Mouse (Mus musculus) olfactory bulb, adult 2 months (tissue): Measurements from ENCODE around the gene Hivep3. TPM values are rescaled to one million over a fixed set of nuclear protein-coding genes. Genes with fewer than 3 reads are reported as not detected.

Experiments used
- H3K27ac ChIP-seq: fragments of 200-500 bp; 2 replicates; pipeline ENCODE4 v1.5.1; 2012; ENCODE audit warnings: low read depth, low read length; ENCODE audit not compliant: insufficient read depth
- H3K4me1 ChIP-seq: fragments of 200-500 bp; 2 replicates; pipeline ENCODE4 v1.6.1; 2012; ENCODE audit warnings: low read length; ENCODE audit not compliant: control insufficient read depth, insufficient read depth
- H3K4me3 ChIP-seq: fragments of 200-500 bp; 2 replicates; pipeline ENCODE4 v1.5.1; 2012; ENCODE audit warnings: mild to moderate bottlenecking, low read depth, low read length, moderate library complexity; ENCODE audit not compliant: insufficient read depth
- CTCF ChIP-seq: fragments of 200-500 bp; IDR thresholded peaks from 2 replicates; pipeline ENCODE4 v1.5.1; 2012; ENCODE audit warnings: low read depth, mild to moderate bottlenecking, low read length, moderate library complexity; ENCODE audit not compliant: insufficient read depth
- POLR2A ChIP-seq: fragments of 200-500 bp; IDR thresholded peaks from 2 replicates; pipeline ENCODE4 v1.6.1; 2012; ENCODE audit warnings: mild to moderate bottlenecking, low read depth, low read length, moderate library complexity; ENCODE audit not compliant: insufficient read depth
- WGBS: fragments of 180-500 bp; shearing (Covaris S2); methylation state at CpG from one replicate; pipeline ENCODE4 v1.1.7; 2018; 5-methylcytosine and 5-hydroxymethylcytosine counted together
- polyA plus RNA-seq: library from polyadenylated mRNA; stranded (reverse); fragments of >200 nt; gene quantifications from 2 replicates; pipeline ENCODE4 v1.2.4, GENCODE M21; 2012; ENCODE audit warnings: low replicate concordance; ENCODE audit not compliant: missing spikeins, insufficient read depth, insufficient read length

Gene Hivep3
- polyA plus RNA-seq, 1 experiment: 55.7 TPM

GRCm38 (mm10) chr4:119951081-119951480 is 217.5 kb downstream of the Hivep3 start:
- Histone ChIP-seq H3K4me3 (no peak overlapping the region), H3K4me1 (peaks cover 53% of the 10 kb centered on the region), H3K27ac (no peak overlapping the region)
- 77% methylated on average over 1 of the region's 1 CpGs for WGBS
- TF ChIP-seq POLR2A (no peak), CTCF (no peak)

DNA sequence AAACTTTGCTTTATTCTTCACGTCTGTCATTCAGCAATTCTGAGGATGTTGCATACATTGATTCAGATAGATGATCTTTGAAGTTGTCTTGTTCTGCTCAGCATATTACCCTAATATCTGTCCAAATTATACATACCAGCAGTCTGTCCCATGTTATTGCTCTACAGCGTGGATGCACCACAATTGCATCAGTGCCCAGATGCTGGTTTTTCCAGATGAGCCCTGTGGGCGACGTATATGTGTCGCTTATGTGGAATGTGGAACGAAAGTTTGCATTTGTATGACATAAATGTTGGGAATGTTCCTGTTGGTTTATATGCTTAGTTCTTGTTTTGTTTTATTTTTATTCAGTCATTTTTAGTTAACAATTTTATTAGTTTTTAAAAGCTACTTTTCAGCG is 221.4 kb downstream of the Hivep3 start:
- 90% methylated on average over 7 of the region's 7 CpGs for WGBS
- Histone ChIP-seq H3K4me1 (peaks cover 42% of the 10 kb centered on the region), H3K4me3 (no peak overlapping the region), H3K27ac (no peak overlapping the region)
- no peak for TF ChIP-seq POLR2A
- no peak for TF ChIP-seq CTCF

DNA sequence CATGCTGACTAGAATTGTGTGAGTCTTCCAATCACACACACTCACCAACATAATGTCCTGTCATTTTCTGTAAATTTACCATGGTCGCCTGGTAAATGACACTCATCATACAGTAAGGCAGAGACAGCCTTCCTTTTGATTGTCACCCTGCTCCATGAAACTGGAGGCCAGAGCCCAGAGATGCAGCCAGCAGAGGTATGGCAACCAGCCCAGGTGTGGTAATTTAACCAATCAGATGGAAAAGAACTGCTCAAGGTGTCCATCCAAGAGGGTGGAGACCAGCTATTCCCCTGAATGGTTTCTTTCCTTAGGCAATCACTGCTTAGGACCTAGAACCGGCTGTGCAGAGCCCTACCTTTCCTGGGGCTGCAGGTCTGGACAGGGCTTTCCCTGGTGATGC is 224.4 kb downstream of the Hivep3 start:
- Histone ChIP-seq H3K4me3 (no peak overlapping the region), H3K27ac (no peak overlapping the region), H3K4me1 (peaks cover 38% of the 10 kb centered on the region)
- no peak for TF ChIP-seq CTCF
- TF ChIP-seq POLR2A: no peak
- WGBS: 98% methylated on average over 2 of the region's 2 CpGs

GRCm38 (mm10) chr4:119959293-119959692 is 225.7 kb downstream of the Hivep3 start:
- Histone ChIP-seq H3K4me3 (no peak overlapping the region), H3K27ac (no peak overlapping the region), H3K4me1 (peaks cover 34% of the 10 kb centered on the region)
- 38% methylated on average over 7 of the region's 7 CpGs for WGBS
- TF ChIP-seq CTCF: no peak
- no peak for TF ChIP-seq POLR2A

- 57% methylated on average over 1 of the region's 1 CpGs for WGBS
- no peak for TF ChIP-seq CTCF
- TF ChIP-seq POLR2A: no peak
- Histone ChIP-seq H3K4me3 (no peak overlapping the region), H3K4me1 (peaks cover 40% of the 10 kb centered on the region), H3K27ac (no peak overlapping the region)
Measured at GRCm38 (mm10) chr4:119959873-119960272, 226.3 kb downstream of the Hivep3 start.

DNA sequence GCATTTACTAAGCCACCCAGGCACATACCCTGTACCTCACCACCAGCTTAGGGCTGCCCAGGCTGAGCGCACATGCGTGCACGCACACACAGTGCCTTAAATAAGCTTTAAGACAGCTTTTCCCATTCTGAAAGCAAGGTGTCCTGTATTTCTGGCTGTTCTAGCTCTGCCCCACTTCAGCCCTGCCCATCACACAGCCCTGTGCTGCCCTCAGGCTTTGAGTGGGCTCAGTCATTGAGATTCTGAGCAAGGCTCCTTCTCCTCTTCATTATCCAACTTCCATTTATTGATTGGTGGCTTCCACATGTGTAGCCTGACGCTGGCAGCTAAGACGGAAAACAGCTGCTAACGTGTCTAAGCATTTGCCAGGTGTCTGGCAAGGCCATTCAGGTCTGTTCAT is 226.9 kb downstream of the Hivep3 start:
- Histone ChIP-seq H3K4me3 (no peak overlapping the region), H3K27ac (no peak overlapping the region), H3K4me1 (peaks cover 45% of the 10 kb centered on the region)
- WGBS: 80% methylated on average over 6 of the region's 6 CpGs
- TF ChIP-seq POLR2A (no peak), CTCF (no peak)

DNA sequence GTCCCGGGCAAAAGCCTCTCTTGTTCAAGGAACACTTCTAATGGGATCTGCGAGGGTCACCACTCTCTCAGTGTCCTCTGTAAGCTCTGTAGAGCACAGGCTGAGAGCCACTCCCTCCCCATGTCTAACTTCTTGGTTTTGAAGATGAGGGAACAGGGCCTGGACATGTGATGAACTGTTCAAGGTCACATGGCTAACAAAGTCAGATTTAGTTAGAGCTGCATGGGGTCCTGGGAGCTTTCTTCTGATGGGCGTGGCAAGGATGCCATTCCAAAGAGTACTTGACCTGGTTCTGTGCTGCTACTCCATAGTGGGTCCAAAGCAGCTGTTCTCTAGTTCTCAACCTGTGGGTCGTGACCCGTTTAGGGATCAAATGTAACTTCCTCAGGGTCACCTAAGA is 227.6 kb downstream of the Hivep3 start:
- TF ChIP-seq CTCF: no peak
- TF ChIP-seq POLR2A: no peak
- H3K27ac ChIP-seq: no peak overlapping the region
- no peak overlapping the region for H3K4me3 ChIP-seq
- 89% methylated on average over 5 of the region's 5 CpGs for WGBS
- peaks cover 45% of the 10 kb centered on the region for H3K4me1 ChIP-seq

GRCm38 (mm10) chr4:119962066-119962465 is 228.5 kb downstream of the Hivep3 start:
- Histone ChIP-seq H3K27ac (no peak overlapping the region), H3K4me1 (peaks cover 49% of the 10 kb centered on the region), H3K4me3 (no peak overlapping the region)
- WGBS: 84% methylated on average over 5 of the region's 5 CpGs
- TF ChIP-seq CTCF (no peak), POLR2A (no peak)

- WGBS: 60% methylated on average over 20 of the region's 20 CpGs
- Histone ChIP-seq H3K27ac (peak overlapping the region; percentile 21; the same call in 1 of the 2 replicates), H3K4me3 (no peak overlapping the region), H3K4me1 (peaks cover 58% of the 10 kb centered on the region)
- no peak for TF ChIP-seq POLR2A
- TF ChIP-seq CTCF: no peak
Measured at GRCm38 (mm10) chr4:119966105-119967072, 232.8 kb downstream of the Hivep3 start.
